Mouse (Mus musculus) cerebellum, postnatal 14 days (tissue): Measurements from ENCODE around the gene Man2b1.
"Not testable (repeated sequence)": the region's sequence is repeated elsewhere in the genome, so short reads cannot be mapped to it uniquely, and the experiment has no call there.

Source experiments
- DNase-seq, 2 experiments: peaks; one replicate each; pipeline ENCODE4 v3.0.0; 2021; ENCODE audit warnings: mixed read lengths in 2 of 2

Gene Man2b1

DNA sequence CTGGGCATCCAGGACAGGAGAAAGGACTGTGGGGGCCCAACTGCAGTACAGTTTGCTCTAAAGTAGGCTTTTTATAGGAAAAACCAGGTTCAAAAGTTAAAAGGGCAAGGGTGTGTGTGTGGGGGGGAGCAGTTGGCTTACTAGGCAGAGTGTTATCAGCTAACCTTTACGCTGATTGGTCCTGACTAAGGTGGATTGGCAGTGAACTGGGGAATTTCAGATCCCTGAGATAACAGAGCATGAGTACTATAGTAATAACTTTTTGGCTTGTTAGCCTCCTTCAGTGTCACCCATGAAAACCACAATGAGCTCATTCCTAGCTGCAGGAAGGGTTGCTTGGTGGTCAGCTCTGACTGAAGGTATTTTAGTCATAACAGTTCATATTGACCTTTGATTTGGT is 49.3 kb downstream of the Man2b1 start:
- no peak for DNase-seq

DNA sequence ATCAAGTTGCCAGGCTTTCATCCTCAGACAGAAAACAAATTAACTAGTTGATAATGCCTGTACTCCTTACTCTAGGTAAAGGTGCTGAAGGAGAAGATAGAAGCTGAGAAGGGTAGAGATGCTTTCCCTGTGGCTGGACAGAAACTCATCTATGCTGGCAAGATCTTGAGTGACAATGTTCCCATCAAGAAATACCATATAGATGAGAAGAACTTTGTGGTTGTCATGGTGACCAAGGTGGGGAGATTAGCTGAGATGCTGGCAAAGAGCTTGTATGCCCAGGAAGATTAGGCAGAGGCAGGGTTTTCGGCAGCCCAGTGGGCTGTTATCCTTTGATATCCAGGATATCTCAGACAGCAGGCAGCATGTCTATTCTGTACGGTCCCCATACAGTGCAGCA is 52.6 kb downstream of the Man2b1 start:
- not testable (repeated sequence) for DNase-seq

DNA sequence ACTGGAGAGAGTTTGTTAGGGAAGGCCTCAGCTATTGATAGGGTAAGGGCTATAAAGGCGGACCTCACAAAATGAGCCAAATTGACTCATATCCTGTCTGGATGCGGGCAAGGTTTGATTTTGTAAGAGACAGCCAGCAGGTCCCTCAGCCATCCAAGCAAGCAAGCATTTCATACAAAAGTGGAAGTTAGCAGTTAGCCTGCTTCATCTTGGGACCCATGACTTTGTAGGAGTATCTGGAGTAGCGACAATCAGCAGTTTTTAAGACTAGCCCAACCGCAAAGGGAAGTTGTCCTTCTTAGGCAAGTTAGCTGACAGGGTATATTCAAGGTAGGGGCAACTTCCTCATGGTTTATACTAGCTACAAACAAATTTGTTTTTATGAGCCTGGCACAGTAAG is 59.4 kb downstream of the Man2b1 start:
- DNase-seq = no peak
